Mouse (Mus musculus): Measurements from ENCODE around the gene Rbl1.

DNA sequence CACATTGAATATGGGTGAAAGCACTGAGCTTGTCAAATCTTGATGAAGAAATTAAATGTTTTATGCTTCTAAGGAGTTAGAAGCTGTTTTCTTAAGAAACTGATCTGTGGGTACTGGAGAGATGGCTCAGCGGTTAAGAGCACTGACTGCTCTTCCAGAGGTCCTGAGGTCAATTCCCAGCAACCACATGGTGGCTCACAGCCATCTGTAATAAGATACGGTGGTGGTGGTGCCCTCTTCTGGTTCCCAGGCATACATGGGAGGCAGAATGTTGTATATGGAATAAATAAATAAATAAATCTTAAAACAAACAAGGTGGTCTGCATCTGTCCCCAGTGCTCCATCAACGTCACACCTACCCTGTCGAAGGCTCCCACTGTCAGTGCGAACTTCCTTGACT, 29.9 kb downstream of the Rbl1 start:
- TF ChIP-seq GATA1 (IDR thresholded peaks at IDR 0.05; ENCODE audit: low read length) (no peak), TAL1 (IDR thresholded peaks at IDR 0.05; ENCODE audit: low read length) (no peak)
